Mouse (Mus musculus): Measurements from ENCODE around the gene Slc18a2. TPM values are rescaled to one million over a fixed set of nuclear protein-coding genes. Genes with fewer than 3 reads are reported as not detected.

The Slc18a2 gene
- polyA plus RNA-seq, 1 experiment from 2014 or later: 13.2 TPM

DNA sequence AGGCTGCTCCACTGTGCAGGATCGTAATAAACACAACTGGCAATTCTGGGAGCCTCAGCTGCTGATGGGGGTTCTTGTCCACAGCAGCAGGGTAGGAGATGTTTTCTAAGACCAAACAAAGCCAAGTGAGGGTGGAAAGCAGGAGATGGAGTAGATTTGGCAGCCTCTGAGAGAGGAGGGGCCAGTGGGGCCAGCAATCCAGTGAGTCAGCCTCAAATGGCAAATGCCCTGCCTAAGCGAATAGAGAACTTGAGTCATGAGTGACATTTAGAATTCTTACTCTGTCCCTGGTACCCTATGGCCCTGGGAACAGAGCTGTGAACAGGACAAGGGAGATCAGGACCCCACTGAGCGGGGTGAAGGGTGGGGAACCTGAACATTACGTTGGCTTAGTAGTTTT, 12.6 kb upstream of the Slc18a2 start:
- H3K36me3 ChIP-seq: no peaks in the 10 kb centered on the region
- 92% methylated on average over 4 of the region's 4 CpGs for WGBS
- no peak for ATAC-seq (replicated peaks; ENCODE audit: low FRiP score)
- no peak overlapping the region for H3K9ac ChIP-seq
- H3K27ac ChIP-seq: no peak overlapping the region
- H3K4me1 ChIP-seq: no peaks in the 10 kb centered on the region
- H3K27me3 ChIP-seq: no peaks in the 10 kb centered on the region
- no peak overlapping the region for H3K4me3 ChIP-seq (replicated peaks)
- no peak overlapping the region for H3K4me2 ChIP-seq
- H3K9me3 ChIP-seq (replicated peaks): no peaks in the 10 kb centered on the region

DNA sequence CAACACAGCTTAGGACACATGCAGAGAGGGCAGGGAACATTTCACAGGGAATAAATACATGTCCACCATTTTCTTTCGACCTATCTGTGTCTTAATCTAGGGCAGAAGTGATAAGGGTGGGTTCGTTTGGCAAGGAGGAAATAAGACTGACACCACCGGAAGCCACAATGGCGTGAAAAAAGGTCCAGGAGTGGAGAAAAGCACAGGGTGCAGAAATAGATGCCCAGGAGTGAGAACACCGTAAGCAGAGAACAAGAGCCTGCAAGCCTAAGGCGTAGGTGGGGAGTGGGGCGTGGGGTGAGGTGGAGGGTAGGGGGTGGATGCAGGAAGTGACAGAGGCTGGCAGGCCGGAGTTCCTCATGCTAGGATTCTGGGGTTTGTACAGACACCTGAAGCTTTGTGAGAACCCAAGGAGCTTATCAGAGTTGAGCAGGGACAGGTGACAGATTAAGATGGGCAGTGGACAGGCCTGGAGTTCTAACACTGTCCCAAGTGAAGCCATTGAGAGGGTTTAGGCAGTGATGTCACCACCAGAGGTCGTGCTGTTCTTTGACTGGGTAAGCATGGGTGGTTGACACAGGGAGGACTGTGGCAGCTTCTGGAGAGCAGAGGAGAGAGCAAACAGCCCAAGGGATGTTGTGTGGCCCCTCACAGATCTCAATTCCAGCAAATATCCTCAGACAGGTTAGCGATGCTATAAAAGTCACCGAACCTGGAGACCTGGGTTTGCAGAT, 12.0 kb upstream of the Slc18a2 start:
- Histone ChIP-seq H3K4me2 (no peak overlapping the region), H3K4me3 (replicated peaks) (no peak overlapping the region), H3K4me1 (no peaks in the 10 kb centered on the region), H3K27me3 (no peaks in the 10 kb centered on the region), H3K27ac (no peak overlapping the region), H3K9ac (no peak overlapping the region), H3K36me3 (no peaks in the 10 kb centered on the region), H3K9me3 (replicated peaks) (no peaks in the 10 kb centered on the region)
- ATAC-seq (replicated peaks; ENCODE audit: low FRiP score): no peak
- 74% methylated on average over 11 of the region's 11 CpGs for WGBS

DNA sequence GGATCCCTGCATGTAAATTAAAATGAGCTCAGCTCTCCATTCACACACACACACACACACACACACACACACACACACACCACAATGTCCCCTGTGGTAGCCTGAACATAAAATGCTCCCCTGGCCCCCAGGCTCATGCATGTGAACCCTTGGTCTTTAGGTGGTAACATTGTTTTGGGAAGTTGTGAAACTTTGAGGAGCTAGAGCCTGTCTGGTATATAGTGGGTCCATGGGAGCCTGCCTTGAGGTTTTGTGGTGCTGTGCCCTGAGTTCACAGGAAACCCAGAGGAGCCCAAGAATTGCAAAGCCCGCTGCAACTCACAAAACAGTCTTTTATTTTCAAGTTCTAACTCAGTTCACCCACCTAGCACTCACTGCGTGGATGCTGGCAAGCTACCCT, 8.0 kb upstream of the Slc18a2 start:
- Histone ChIP-seq H3K27ac (no peak overlapping the region), H3K4me3 (replicated peaks) (no peak overlapping the region), H3K9me3 (replicated peaks) (0 out of 2 replicates have a peak, but pooled peaks cover 5% of the 10 kb centered on the region), H3K27me3 (no peaks in the 10 kb centered on the region), H3K4me2 (no peak overlapping the region), H3K36me3 (no peaks in the 10 kb centered on the region), H3K4me1 (no peaks in the 10 kb centered on the region), H3K9ac (no peak overlapping the region)
- WGBS: 74% methylated on average over 2 of the region's 2 CpGs
- no peak for ATAC-seq (replicated peaks; ENCODE audit: low FRiP score)

DNA sequence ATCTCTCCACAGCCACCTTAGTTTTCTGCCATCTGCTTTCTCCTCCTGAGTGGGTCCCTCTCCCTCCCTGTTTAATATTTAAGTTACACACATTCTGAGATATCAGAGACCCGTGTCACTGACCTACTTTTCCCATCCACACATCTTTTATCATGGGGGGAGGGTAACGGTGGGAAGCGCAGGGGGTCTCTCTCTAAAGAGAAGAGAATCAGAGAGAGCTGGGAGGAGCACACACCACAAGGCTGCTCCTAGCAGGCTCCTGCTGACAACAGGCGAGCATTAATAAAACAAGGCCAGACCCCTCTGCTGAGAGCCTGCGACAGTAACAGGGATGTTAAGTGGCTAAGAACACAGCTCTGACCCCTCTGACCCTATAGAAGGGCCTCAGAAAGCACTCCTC, 1.1 kb upstream of the Slc18a2 start:
- no peaks in the 10 kb centered on the region for H3K36me3 ChIP-seq

DNA sequence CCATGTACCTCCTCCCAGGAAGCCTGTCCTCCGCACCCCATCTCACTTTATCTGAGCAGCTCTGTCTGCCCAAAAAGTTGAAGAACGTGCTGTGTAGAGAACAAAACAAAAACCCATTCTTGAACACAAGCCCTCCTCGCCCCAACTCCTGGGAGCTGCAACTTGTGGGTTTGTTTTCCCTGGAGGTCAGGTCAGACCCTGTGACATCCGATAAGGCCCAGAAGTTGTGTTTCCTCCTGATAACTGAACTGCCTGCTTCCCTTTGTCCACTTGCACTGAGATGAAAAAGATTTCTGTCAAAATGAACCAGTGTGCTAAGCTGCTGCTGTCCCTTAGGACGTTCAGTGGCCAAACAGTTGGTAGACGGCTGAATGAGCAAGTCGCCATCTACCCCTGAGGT, 908 bp downstream of the Slc18a2 start:
- H3K4me1 ChIP-seq: peaks cover 15% of the 10 kb centered on the region
- H3K27me3 ChIP-seq: peaks cover 34% of the 10 kb centered on the region
- no peaks in the 10 kb centered on the region for H3K36me3 ChIP-seq
- no peak for ATAC-seq (replicated peaks; ENCODE audit: low FRiP score)
- H3K4me2 ChIP-seq: peak overlapping the region; percentile 92
- H3K9me3 ChIP-seq (replicated peaks): 0 out of 2 replicates have a peak, but pooled peaks cover 5% of the 10 kb centered on the region
- H3K4me3 ChIP-seq (replicated peaks): peak overlapping the region; percentile 48
- H3K9ac ChIP-seq: no peak overlapping the region
- WGBS: 36% methylated on average over 7 of the region's 7 CpGs
- no peak overlapping the region for H3K27ac ChIP-seq

More for the DNA sequence above, 1.1 kb upstream of the Slc18a2 start:
- Histone ChIP-seq H3K9ac (no peak overlapping the region), H3K4me1 (peaks cover 15% of the 10 kb centered on the region), H3K9me3 (replicated peaks) (0 out of 2 replicates have a peak, but pooled peaks cover 5% of the 10 kb centered on the region), H3K4me2 (no peak overlapping the region), H3K27ac (no peak overlapping the region), H3K4me3 (replicated peaks) (no peak overlapping the region), H3K27me3 (peaks cover 34% of the 10 kb centered on the region)
- 50% methylated on average over 5 of the region's 5 CpGs for WGBS
- ATAC-seq (replicated peaks; ENCODE audit: low FRiP score): no peak

DNA sequence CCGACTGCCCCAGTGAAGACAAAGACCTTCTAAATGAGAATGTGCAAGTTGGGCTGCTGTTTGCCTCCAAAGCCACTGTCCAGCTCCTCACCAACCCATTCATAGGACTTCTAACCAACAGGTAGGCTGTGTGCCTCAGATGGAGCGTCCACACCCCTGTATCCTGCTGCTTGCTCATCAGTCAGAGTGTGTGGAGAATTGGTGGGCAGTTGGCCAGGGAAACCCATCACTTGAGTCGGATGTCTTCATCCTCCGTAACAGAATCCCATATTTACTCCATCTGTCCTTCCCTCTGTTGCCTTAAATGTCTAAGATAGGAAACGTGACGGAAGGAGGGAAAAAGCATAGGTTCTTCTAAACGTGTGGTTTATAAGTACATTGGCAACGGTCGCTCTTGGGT, 2.5 kb downstream of the Slc18a2 start:
- Histone ChIP-seq H3K4me3 (replicated peaks) (no peak overlapping the region), H3K9ac (no peak overlapping the region), H3K27me3 (peaks cover 34% of the 10 kb centered on the region), H3K36me3 (no peaks in the 10 kb centered on the region), H3K4me1 (peaks cover 25% of the 10 kb centered on the region), H3K27ac (no peak overlapping the region), H3K9me3 (replicated peaks) (no peaks in the 10 kb centered on the region), H3K4me2 (no peak overlapping the region)
- no peak for ATAC-seq (replicated peaks; ENCODE audit: low FRiP score)
- WGBS: 86% methylated on average over 9 of the region's 9 CpGs

DNA sequence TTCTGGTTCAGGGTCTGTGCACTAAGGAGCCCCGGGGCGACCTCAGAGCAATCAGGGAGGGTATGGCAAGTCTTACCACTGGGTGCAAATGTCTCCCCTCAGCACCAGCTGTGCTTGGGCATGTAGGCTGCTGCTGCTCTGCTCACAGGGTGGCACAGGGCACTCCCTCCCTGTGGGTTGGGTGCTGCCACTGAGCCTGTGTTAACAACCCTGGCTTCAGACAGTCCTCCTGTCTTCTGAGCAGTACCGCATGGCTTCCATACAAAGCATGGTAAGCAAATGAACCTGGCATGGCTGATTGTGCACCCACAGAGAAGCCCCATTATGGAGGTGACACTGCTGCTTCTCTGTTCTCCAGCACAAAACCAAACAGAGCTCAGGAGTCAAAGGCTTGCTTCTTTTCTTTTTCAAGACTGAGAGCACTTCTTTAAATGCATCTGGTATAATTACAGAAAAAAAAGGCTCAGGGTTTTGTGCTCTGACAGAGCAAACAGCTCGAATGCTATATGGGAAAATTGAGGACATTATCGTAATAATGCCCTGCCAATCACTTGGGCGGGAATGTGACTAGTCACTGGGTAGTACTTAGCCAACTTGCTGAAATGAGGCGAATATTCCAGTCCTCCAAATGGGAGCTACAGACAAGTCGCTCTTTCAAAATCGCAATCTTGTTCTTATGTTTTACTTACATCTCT, 4.3 kb downstream of the Slc18a2 start:
- no peaks in the 10 kb centered on the region for H3K9me3 ChIP-seq (replicated peaks)

DNA sequence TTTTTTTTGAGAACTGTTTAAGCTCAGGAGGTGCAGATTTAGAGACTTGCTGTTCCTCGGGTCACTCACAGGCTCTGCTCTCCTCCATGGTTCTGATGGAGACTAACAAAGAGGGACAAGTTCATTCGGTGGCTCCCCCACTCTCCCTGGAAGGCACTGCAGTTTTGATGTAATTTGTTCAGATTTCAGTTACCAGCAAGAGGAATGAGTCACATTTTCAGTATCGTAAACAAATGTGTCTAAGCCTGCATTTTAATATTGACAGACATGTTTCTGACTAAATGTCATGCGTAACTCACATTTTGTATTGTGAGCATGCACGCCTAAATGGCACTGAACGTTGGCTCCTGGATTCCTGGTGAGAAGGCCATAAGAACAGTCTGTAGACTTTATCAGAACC, 5.2 kb downstream of the Slc18a2 start:
- Histone ChIP-seq H3K9me3 (replicated peaks) (no peaks in the 10 kb centered on the region), H3K27ac (no peak overlapping the region), H3K9ac (no peak overlapping the region), H3K4me1 (peaks cover 21% of the 10 kb centered on the region), H3K27me3 (peaks cover 17% of the 10 kb centered on the region), H3K36me3 (no peaks in the 10 kb centered on the region), H3K4me2 (no peak overlapping the region), H3K4me3 (replicated peaks) (no peak overlapping the region)
- no peak for ATAC-seq (replicated peaks; ENCODE audit: low FRiP score)
- 73% methylated on average over 6 of the region's 6 CpGs for WGBS

More for the DNA sequence above, 4.3 kb downstream of the Slc18a2 start:
- Histone ChIP-seq H3K27ac (no peak overlapping the region), H3K4me2 (no peak overlapping the region), H3K36me3 (no peaks in the 10 kb centered on the region), H3K27me3 (peaks cover 25% of the 10 kb centered on the region), H3K4me3 (replicated peaks) (no peak overlapping the region), H3K9ac (no peak overlapping the region), H3K4me1 (peaks cover 29% of the 10 kb centered on the region)
- 86% methylated on average over 9 of the region's 9 CpGs for WGBS
- no peak for ATAC-seq (replicated peaks; ENCODE audit: low FRiP score)

DNA sequence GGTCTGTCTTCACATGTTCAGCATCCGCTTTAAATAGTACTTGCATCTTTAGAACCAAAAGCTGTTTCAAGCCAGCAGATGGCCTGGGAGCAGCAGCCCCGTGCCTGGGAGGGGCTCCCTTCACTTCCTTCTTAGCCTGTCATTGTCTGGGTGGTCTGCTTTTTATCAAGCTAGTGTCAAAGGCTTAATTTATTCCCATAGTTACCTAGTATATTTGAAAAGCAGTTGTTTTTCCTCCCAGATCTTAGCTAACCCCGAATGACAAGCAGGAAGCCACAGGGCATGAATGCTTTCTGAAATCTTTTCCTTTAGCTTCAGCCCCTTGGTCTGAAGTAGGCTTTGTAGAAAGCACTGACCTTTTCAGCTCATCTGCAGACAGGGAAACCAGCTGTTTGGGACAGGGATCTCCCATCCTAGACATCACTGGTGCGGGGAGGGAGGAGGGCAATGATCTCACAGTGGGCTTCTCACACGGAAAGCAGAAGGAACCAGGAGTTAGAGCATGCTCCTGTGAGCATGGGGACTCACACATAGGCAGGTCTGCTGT, 6.8 kb downstream of the Slc18a2 start:
- WGBS: 14% methylated on average over 5 of the region's 5 CpGs
- Histone ChIP-seq H3K27ac (peak overlapping the region; percentile 29), H3K9ac (no peak overlapping the region), H3K4me2 (no peak overlapping the region), H3K36me3 (no peaks in the 10 kb centered on the region), H3K4me1 (peaks cover 14% of the 10 kb centered on the region), H3K4me3 (replicated peaks) (no peak overlapping the region), H3K9me3 (replicated peaks) (no peaks in the 10 kb centered on the region), H3K27me3 (peaks cover 7% of the 10 kb centered on the region; the same call in 1 of the 2 replicates)
- ATAC-seq (replicated peaks; ENCODE audit: low FRiP score): no peak

DNA sequence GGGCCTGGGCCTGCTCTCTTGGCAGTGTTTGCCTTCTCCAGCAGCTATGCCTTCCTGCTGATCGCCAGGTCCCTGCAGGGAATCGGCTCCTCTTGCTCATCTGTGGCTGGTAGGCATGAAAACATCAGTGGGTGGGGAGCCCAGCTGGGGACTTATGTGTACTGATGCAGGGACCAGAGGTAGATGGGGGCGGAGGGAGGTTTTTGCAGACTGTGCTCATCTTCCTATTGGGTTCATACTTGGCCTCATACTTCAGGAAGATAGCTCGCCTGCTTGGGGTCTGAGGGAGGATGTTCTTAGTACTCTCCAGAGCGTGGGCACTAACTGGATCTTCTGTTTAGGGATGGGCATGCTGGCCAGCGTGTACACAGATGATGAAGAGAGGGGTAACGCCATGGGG, 12.5 kb downstream of the Slc18a2 start:
- no peaks in the 10 kb centered on the region for H3K27me3 ChIP-seq
- no peak overlapping the region for H3K9ac ChIP-seq
- no peak overlapping the region for H3K27ac ChIP-seq
- H3K4me2 ChIP-seq: no peak overlapping the region
- no peak for ATAC-seq (replicated peaks; ENCODE audit: low FRiP score)
- H3K4me3 ChIP-seq (replicated peaks): no peak overlapping the region
- WGBS: 90% methylated on average over 7 of the region's 7 CpGs
- no peaks in the 10 kb centered on the region for H3K9me3 ChIP-seq (replicated peaks)
- no peaks in the 10 kb centered on the region for H3K36me3 ChIP-seq
- H3K4me1 ChIP-seq: peaks cover 4% of the 10 kb centered on the region

DNA sequence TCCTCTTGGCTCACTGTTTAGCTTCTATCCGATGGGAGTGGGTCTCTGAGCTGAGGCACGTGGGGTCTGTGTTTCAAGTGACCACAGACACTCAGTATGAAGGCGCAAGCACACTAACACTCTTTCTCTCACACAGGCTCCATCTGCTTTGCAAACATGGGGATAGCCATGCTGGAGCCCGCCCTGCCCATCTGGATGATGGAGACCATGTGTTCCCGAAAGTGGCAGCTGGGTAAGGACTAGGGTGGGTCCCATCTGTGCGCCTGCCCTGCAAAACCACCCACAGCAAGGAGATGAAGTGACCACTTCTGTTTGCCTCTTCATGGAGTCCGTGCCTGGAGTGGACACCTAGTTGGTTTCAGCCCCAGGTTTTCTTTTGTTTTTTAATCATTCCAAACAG, 15.7 kb downstream of the Slc18a2 start:
- no peak for ATAC-seq (replicated peaks; ENCODE audit: low FRiP score)
- H3K36me3 ChIP-seq: 0 out of 2 replicates have a peak, but pooled peaks cover 5% of the 10 kb centered on the region
- H3K4me1 ChIP-seq: no peaks in the 10 kb centered on the region
- H3K27ac ChIP-seq: no peak overlapping the region
- 87% methylated on average over 7 of the region's 7 CpGs for WGBS
- H3K27me3 ChIP-seq: no peaks in the 10 kb centered on the region
- no peak overlapping the region for H3K4me2 ChIP-seq
- H3K4me3 ChIP-seq (replicated peaks): no peak overlapping the region
- no peaks in the 10 kb centered on the region for H3K9me3 ChIP-seq (replicated peaks)
- no peak overlapping the region for H3K9ac ChIP-seq

DNA sequence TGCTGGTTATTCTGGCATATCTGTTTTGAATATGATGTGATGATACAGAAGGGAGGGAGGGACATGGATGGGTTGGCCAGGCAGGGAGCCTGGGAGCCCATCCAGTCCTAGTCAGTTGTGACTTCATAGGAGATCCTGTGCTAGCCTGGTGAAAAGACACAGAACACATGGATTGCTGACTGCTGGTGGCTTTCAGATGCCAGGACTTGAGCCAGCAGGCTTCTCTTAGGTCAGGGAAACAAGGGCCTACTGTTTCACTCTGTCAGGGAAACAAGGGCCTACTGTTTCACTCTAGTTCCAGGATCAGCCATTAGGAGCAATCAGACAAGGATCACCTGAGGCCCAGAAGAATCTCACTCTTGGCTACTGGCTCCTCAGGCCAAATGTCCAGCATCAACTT, 20.1 kb downstream of the Slc18a2 start:
- Histone ChIP-seq H3K27me3 (no peaks in the 10 kb centered on the region), H3K36me3 (0 out of 2 replicates have a peak, but pooled peaks cover 5% of the 10 kb centered on the region), H3K4me3 (replicated peaks) (no peak overlapping the region), H3K9ac (no peak overlapping the region), H3K27ac (no peak overlapping the region), H3K9me3 (replicated peaks) (no peaks in the 10 kb centered on the region), H3K4me2 (no peak overlapping the region), H3K4me1 (no peaks in the 10 kb centered on the region)
- ATAC-seq (replicated peaks; ENCODE audit: low FRiP score): no peak
